Mouse (Mus musculus): ENCODE measurements around the gene Iqcf3.

DNA sequence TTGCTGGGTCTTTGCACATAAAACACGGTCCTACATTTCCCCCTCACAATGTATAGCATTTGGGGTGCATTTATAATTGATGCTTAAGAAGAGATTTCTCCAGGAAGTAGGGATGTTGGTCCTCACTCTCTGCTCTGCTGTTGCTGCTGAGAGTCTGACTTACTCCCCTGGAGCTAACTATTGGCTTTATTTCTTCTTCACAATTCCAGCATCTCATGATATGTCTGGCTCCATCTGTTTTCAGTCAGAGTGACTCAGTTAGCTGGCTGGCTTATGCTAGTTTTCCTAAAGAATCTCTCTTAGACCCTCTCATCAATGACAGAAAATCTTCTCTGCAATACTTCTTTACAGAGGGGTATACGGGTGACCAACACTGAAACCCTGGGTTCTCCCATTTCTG lies 14.7 kb upstream of the Iqcf3 start:
- TF ChIP-seq CTCF (IDR thresholded peaks at IDR 0.05; ENCODE audit: control insufficient read depth, insufficient read depth, low read length) (no peak), POLR2A (IDR thresholded peaks at IDR 0.05; ENCODE audit: borderline replicate concordance, control insufficient read depth, low read depth, low read length) (no peak)

All from bone marrow, adult 2 months (tissue).